In genomic region chr4:125941916-125942315, GRCm38 (mm10) we compare ENCODE assay signal across 7 mouse cellular contexts.
A peak's percentile ranks its signal among the peaks of the same experiment; 100 is the strongest.
DNase-seq lines count a peak whose midpoint lies in the region; TF ChIP-seq lines count a peak whose summit lies in the region.

No protein-coding gene starts in this region.

- TF ChIP-seq POLR2A in brain, embryonic 14.5 days (IDR thresholded peaks at IDR 0.05; ENCODE audit: borderline replicate concordance, extremely low read depth, insufficient read depth, insufficient read length, poor library complexity, severe bottlenecking): no peak

- TF ChIP-seq CTCF in brain, embryonic 14.5 days (IDR thresholded peaks at IDR 0.05; ENCODE audit: borderline replicate concordance, extremely low read depth, insufficient read depth, insufficient read length): peak; percentile 80

- peak; percentile 14 to 17 for DNase-seq in spleen, postnatal 36 days (ENCODE audit: low spot score in 2 of 2)
- no peak for DNase-seq in spleen, adult 12 weeks (ENCODE audit: low spot score)
- DNase-seq in brain, embryonic 14.5 days (ENCODE audit: low read depth): peak; percentile 74
- peak; percentile 62 to 70 for DNase-seq in frontal cortex, postnatal 36 days (ENCODE audit: low spot score in 2 of 2)
- peak; percentile 26 for DNase-seq in left cerebral cortex, adult 11 months (ENCODE audit: low spot score)
- peak; percentile 65 for DNase-seq in retina, postnatal 1 day
- DNase-seq in Muller cell, postnatal 12 days (ENCODE audit: inconsistent ontology term): no peak

Comparison
In these comparisons a context has a peak if more than half of its experiments do, and no peak if none do; other contexts are left out.
1. DNase-seq: peak in spleen, postnatal 36 days (2 of 2), brain, embryonic 14.5 days (single experiment), frontal cortex, postnatal 36 days (2 of 2), left cerebral cortex, adult 11 months (single experiment) and retina, postnatal 1 day (single experiment); none in spleen, adult 12 weeks (single experiment) and Muller cell, postnatal 12 days (single experiment).